Mouse (Mus musculus): ENCODE measurements around the gene Gm3629. TPM values are rescaled to one million over a fixed set of nuclear protein-coding genes. Genes with fewer than 3 reads are reported as not detected.
"Not testable (repeated sequence)": the region's sequence is repeated elsewhere in the genome, so short reads cannot be mapped to it uniquely, and the experiment has no call there.

The Gm3629 gene
- polyA plus RNA-seq (2016; fragmentation: Nextera tagmentation; extraction: Ambion mirVana) = 0.46 and 0.72 TPM in 2 replicates

GRCm38 (mm10) chr14:6590513-6590912 lies at the start of gene Gm3629:
Gene Gm3629 (minus strand): TSS chr14:6590613.
- H3K9me3 ChIP-seq; H3K36me3 ChIP-seq; H3K9ac ChIP-seq (replicated peaks); H3K4me2 ChIP-seq (replicated peaks); H3K4me1 ChIP-seq; H3K27ac ChIP-seq (replicated peaks); ATAC-seq (ENCODE audit: low FRiP score, low read depth); H3K4me3 ChIP-seq; H3K27me3 ChIP-seq: not testable (repeated sequence)
- WGBS = 33% methylated on average over 1 of the region's 2 CpGs

GRCm38 (mm10) chr14:6622318-6622717 lies 31.9 kb upstream of the Gm3629 start, which contains the start of gene Gm3460:
Gene Gm3460 (minus strand): TSS chr14:6622418.
- not testable (repeated sequence) for H3K4me2 ChIP-seq (replicated peaks); H3K27ac ChIP-seq (replicated peaks); H3K9ac ChIP-seq (replicated peaks); H3K4me1 ChIP-seq; H3K36me3 ChIP-seq; ATAC-seq (ENCODE audit: low FRiP score, low read depth); H3K9me3 ChIP-seq; H3K4me3 ChIP-seq; H3K27me3 ChIP-seq
- WGBS = 89% methylated on average over 1 of the region's 2 CpGs

- H3K27ac ChIP-seq (replicated peaks); H3K27me3 ChIP-seq; H3K4me3 ChIP-seq; H3K9me3 ChIP-seq; ATAC-seq (ENCODE audit: low FRiP score, low read depth); H3K36me3 ChIP-seq; H3K4me2 ChIP-seq (replicated peaks); H3K9ac ChIP-seq (replicated peaks); H3K4me1 ChIP-seq: not testable (repeated sequence)
- WGBS = no CpG with 5 or more reads among the region's 1 CpGs
These were observed 16.0 kb upstream of the Gm3629 start for GRCm38 (mm10) chr14:6606436-6606835.

GRCm38 (mm10) chr14:6605004-6605403 lies 14.6 kb upstream of the Gm3629 start:
- 6% methylated on average over 14 of the region's 20 CpGs for WGBS
- not testable (repeated sequence) for H3K36me3 ChIP-seq; H3K9me3 ChIP-seq; H3K4me1 ChIP-seq; H3K27me3 ChIP-seq; ATAC-seq (ENCODE audit: low FRiP score, low read depth); H3K27ac ChIP-seq (replicated peaks)
- H3K4me3 ChIP-seq = peak overlapping the region; percentile 40
- peak overlapping the region; percentile 68 for H3K4me2 ChIP-seq (replicated peaks)
- 0 out of 2 replicates have a peak overlapping the region, but pooled peaks have one; percentile 31 for H3K9ac ChIP-seq (replicated peaks)

- Histone ChIP-seq H3K4me3 (peak overlapping the region; percentile 40), H3K9ac (replicated peaks) (0 out of 2 replicates have a peak overlapping the region, but pooled peaks have one; percentile 31), H3K4me2 (replicated peaks) (peak overlapping the region; percentile 68)
- ATAC-seq (ENCODE audit: low FRiP score, low read depth); H3K36me3 ChIP-seq; H3K4me1 ChIP-seq; H3K27ac ChIP-seq (replicated peaks); H3K9me3 ChIP-seq; H3K27me3 ChIP-seq: not testable (repeated sequence)
- WGBS = 4% methylated on average over 18 of the region's 20 CpGs
These were observed 14.1 kb upstream of the Gm3629 start for GRCm38 (mm10) chr14:6604551-6604950.

GRCm38 (mm10) chr14:6537190-6537589 lies 53.2 kb downstream of the Gm3629 start, which contains the start of gene Gm8356:
Gene Gm8356 (minus strand): TSS chr14:6537290.
- ATAC-seq (ENCODE audit: low FRiP score, low read depth); H3K4me3 ChIP-seq; H3K27ac ChIP-seq (replicated peaks); H3K4me2 ChIP-seq (replicated peaks); H3K4me1 ChIP-seq; H3K36me3 ChIP-seq; H3K27me3 ChIP-seq; H3K9me3 ChIP-seq; H3K9ac ChIP-seq (replicated peaks): not testable (repeated sequence)
- 82% methylated on average over 1 of the region's 2 CpGs for WGBS

Other genes with a start within 250 kb of the Gm3629 start
- not detected in 2 replicates for gene Gm3618, start 246.9 kb downstream of the Gm3629 start, polyA plus RNA-seq (2016; fragmentation: Nextera tagmentation; extraction: Ambion mirVana)
- gene Gm16440, start 200.3 kb downstream of the Gm3629 start, polyA plus RNA-seq (2016; fragmentation: Nextera tagmentation; extraction: Ambion mirVana) = not detected in 2 replicates
- 1.5 and 2.0 TPM in 2 replicates for gene Gm3591, start 178.1 kb downstream of the Gm3629 start, polyA plus RNA-seq (2016; fragmentation: Nextera tagmentation; extraction: Ambion mirVana)
- not detected in 2 replicates for gene Gm3594, start 146.0 kb downstream of the Gm3629 start, polyA plus RNA-seq (2016; fragmentation: Nextera tagmentation; extraction: Ambion mirVana)
- not detected in 2 replicates for gene Gm8356, start 53.3 kb downstream of the Gm3629 start, polyA plus RNA-seq (2016; fragmentation: Nextera tagmentation; extraction: Ambion mirVana)
- gene Gm3460, start 31.8 kb upstream of the Gm3629 start, polyA plus RNA-seq (2016; fragmentation: Nextera tagmentation; extraction: Ambion mirVana) = not detected in 2 replicates
- gene Gm10251, start 93.6 kb upstream of the Gm3629 start, polyA plus RNA-seq (2016; fragmentation: Nextera tagmentation; extraction: Ambion mirVana) = 0.17 TPM in 1 of 2 replicates, not detected in the other
- 0.27 TPM in 1 of 2 replicates, not detected in the other for gene Gm8050, start 129.6 kb upstream of the Gm3629 start, polyA plus RNA-seq (2016; fragmentation: Nextera tagmentation; extraction: Ambion mirVana)
- 7.9 and 9.9 TPM in 2 replicates for gene Gm3636, start 151.7 kb upstream of the Gm3629 start, polyA plus RNA-seq (2016; fragmentation: Nextera tagmentation; extraction: Ambion mirVana)
- not detected in 2 replicates for gene Gm8362, start 183.8 kb upstream of the Gm3629 start, polyA plus RNA-seq (2016; fragmentation: Nextera tagmentation; extraction: Ambion mirVana)
- gene Gm3642, start 249.7 kb upstream of the Gm3629 start, polyA plus RNA-seq (2016; fragmentation: Nextera tagmentation; extraction: Ambion mirVana) = not detected in 2 replicates